Mouse (Mus musculus): ENCODE measurements around the gene Stard3nl. TPM values are rescaled to one million over a fixed set of nuclear protein-coding genes. Genes with fewer than 3 reads are reported as not detected.
"Not testable (repeated sequence)": the region's sequence is repeated elsewhere in the genome, so short reads cannot be mapped to it uniquely, and the experiment has no call there.

Gene Stard3nl
- polyA plus RNA-seq, 1 experiment from 2014 or later: 54.0 TPM

DNA sequence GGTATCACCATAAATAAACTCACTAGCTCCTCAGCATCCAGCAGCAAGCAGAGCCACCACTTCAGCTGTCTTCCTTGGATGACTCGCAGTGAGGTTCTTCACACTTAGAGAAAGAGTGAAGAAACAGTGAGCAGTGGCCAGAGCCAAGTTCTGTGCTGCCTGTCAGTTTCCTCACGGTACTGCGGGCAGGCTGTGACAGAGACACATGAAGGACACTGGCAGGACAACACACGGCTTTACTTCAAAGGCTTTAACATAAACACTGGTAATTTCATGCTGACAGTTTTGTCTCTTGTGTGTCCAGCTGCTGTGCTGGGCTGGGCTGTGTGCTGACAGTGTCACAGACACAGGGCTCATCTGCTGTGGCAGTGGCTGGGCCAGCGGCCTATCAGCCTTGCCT lies 37.6 kb downstream of the Stard3nl start:
- no peak for TF ChIP-seq CTCF (IDR thresholded peaks at IDR 0.05)
- in situ Hi-C loops (cut with MboI; ENCODE audit: low pct_unique_long_range_greater_than_20kb): loop anchor here (25.0 kb wide), 1 partner anchor 1804 kb away; no protein-coding TSS in a partner anchor
- CTCF ChIA-PET: interaction anchor here (0.6 kb wide), 1 partner anchor 15 kb away, joined by 3 read pairs; no protein-coding TSS in a partner anchor
- no peaks in the 10 kb centered on the region for H3K27me3 ChIP-seq
- DNase-seq (ENCODE audit: low read depth, low spot score): no peak
- no peak for ATAC-seq
- POLR2A ChIA-PET: no interaction called here

DNA sequence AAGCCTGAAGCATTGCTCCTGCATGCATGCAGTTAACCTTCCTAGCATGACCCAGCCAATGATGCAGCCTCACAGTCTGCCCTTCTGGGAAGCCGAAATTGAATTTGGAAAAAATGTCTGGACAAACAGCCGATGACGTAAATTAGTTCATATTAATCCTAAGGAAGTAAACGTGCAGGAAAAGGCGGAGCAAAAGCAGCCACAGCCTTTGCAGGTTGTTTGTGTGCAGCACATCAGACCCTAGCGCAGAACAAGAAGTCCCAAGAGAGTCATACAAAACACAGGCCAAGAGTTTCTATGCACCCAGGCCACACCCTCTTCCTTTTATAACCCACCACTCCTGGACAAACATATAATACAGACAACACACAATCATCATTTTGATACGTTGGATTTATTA lies 38.3 kb downstream of the Stard3nl start:
- POLR2A ChIA-PET: no interaction called here
- no peak for TF ChIP-seq CTCF (IDR thresholded peaks at IDR 0.05)
- CTCF ChIA-PET: interaction anchor here (0.6 kb wide), 1 partner anchor 15 kb away, joined by 3 read pairs; no protein-coding TSS in a partner anchor
- no peak for ATAC-seq
- H3K27me3 ChIP-seq: no peaks in the 10 kb centered on the region
- in situ Hi-C loops (cut with MboI; ENCODE audit: low pct_unique_long_range_greater_than_20kb): loop anchor here (25.0 kb wide), 1 partner anchor 1805 kb away; no protein-coding TSS in a partner anchor
- no peak for DNase-seq (ENCODE audit: low read depth, low spot score)

GRCm38 (mm10) chr13:19356720-19357119 lies 38.9 kb downstream of the Stard3nl start:
- ChIA-PET POLR2A (no interaction called here), CTCF (interaction anchor here (3.7 kb wide), 1 partner anchor 8 kb away, joined by 18 read pairs; no protein-coding TSS in a partner anchor)
- H3K27me3 ChIP-seq: no peaks in the 10 kb centered on the region
- in situ Hi-C loops (cut with MboI; ENCODE audit: low pct_unique_long_range_greater_than_20kb): loop anchor here (25.0 kb wide), 1 partner anchor 1806 kb away; no protein-coding TSS in a partner anchor
- TF ChIP-seq CTCF (IDR thresholded peaks at IDR 0.05): no peak
- ATAC-seq (no peak), DNase-seq (ENCODE audit: low read depth, low spot score) (no peak)

- TF ChIP-seq CTCF (IDR thresholded peaks at IDR 0.05): no peak
- ATAC-seq (no peak), DNase-seq (ENCODE audit: low read depth, low spot score) (no peak)
- POLR2A ChIA-PET: no interaction called here
- in situ Hi-C loops (cut with MboI; ENCODE audit: low pct_unique_long_range_greater_than_20kb): loop anchor here (25.0 kb wide), 1 partner anchor 1806 kb away; no protein-coding TSS in a partner anchor
- no peaks in the 10 kb centered on the region for H3K27me3 ChIP-seq
- CTCF ChIA-PET: interaction anchor here (3.7 kb wide), 1 partner anchor 8 kb away, joined by 18 read pairs; no protein-coding TSS in a partner anchor
Measured at GRCm38 (mm10) chr13:19356120-19356519, 39.5 kb downstream of the Stard3nl start.

GRCm38 (mm10) chr13:19352795-19353194 lies 42.8 kb downstream of the Stard3nl start:
- in situ Hi-C loops (cut with MboI; ENCODE audit: low pct_unique_long_range_greater_than_20kb): loop anchor here (25.0 kb wide), 1 partner anchor 1810 kb away; no protein-coding TSS in a partner anchor
- no peak for TF ChIP-seq CTCF (IDR thresholded peaks at IDR 0.05)
- no peaks in the 10 kb centered on the region for H3K27me3 ChIP-seq
- POLR2A ChIA-PET: no interaction called here
- CTCF ChIA-PET: no interaction called here
- DNase-seq (ENCODE audit: low read depth, low spot score): no peak
- no peak for ATAC-seq

GRCm38 (mm10) chr13:19340356-19340755 lies 55.2 kb downstream of the Stard3nl start:
- DNase-seq (ENCODE audit: low read depth, low spot score); in situ Hi-C loops (cut with MboI; ENCODE audit: low pct_unique_long_range_greater_than_20kb); ATAC-seq; CTCF ChIA-PET; H3K27me3 ChIP-seq; POLR2A ChIA-PET: not testable (repeated sequence)

DNA sequence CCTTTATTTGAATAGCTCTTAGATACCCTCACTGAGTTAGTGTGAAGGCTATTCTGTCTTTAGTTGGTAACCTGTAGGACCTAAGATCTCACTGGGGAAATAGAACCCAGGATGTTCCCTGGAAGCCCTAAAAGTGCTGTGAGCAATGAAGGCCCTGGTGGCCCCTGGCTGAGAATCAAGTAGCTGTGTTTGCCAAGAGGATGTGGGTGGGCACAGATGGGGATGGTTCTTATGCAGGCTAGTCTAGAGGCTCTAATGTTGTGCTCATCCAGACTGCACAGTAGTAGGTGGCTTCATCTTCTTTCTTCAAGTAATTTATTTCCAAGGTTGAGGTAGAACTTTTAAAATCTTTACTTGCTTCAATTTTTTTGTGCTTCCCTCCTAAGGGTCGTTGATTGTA lies 59.3 kb downstream of the Stard3nl start:
- H3K27me3 ChIP-seq; DNase-seq (ENCODE audit: low read depth, low spot score); in situ Hi-C loops (cut with MboI; ENCODE audit: low pct_unique_long_range_greater_than_20kb); POLR2A ChIA-PET; ATAC-seq: not testable (repeated sequence)
- CTCF ChIA-PET: interaction anchor here (1.3 kb wide), 1 partner anchor 23 kb away, joined by 3 read pairs; no protein-coding TSS in a partner anchor

Other genes with a start within 250 kb of the Stard3nl start
- 62.1 TPM for gene Epdr1, start 224.1 kb upstream of the Stard3nl start, polyA plus RNA-seq (2021)
- gene Sfrp4, start 227.3 kb upstream of the Stard3nl start, polyA plus RNA-seq (2021): 0.08 TPM